Mouse (Mus musculus) gastrocnemius, adult 8-10 months (tissue): ENCODE measurements around the gene Henmt1. TPM values are rescaled to one million over a fixed set of nuclear protein-coding genes. Genes with fewer than 3 reads are reported as not detected.

Experiments used
- DNase-seq, 2 experiments: peaks; one replicate each; pipeline ENCODE4 v3.0.0; 2022; ENCODE audit warnings: low spot score in 2 of 2
- total RNA-seq, 4 experiments: library from RNA; stranded (reverse); gene quantifications; 2 replicates each; pipeline ENCODE4 v1.2.4; 2022

Gene Henmt1
- not detected for total RNA-seq

DNA sequence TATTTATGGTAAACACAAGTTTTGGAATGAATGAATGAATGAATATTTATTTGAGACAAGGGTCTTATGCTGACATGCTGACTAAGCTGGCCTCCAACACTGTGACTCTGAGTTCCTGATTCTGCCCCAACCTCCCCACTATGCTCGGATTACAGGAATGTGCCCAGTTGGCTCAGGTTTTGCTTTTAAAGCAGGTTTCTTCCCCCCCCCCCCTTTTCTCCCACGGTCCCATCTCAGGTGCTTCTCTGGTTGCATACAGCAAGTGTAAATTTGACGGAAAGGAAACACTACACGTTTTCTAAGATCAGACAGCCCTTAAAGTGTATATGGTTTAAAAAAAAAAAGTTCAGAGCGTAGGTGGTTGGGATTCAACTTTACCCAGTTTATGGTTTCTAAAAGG is at the start of gene Henmt1:
TSS of gene Henmt1 (plus strand) at position 301 of the 400 bp plus-strand sequence.
- no peak for DNase-seq

DNA sequence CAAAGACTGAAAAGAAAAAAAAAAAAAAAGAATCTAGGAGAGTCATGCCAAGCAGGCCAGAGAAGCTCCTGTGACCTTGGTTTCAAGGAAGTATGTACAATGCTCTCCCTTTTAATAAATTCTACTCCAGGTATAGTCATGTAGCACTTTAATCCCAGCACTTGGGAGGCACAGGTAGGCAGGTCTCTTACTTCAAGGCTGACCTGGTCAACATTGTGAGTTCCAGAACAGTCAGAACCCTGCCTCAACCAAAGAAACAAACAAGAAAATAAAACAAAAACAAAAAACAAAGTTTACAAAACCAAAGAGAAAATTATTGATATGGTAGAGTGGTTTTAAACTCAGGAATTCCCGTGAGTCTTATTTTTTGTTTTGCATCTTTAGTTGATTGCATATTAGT is 49.8 kb upstream of the Henmt1 start, which contains the start of gene Fndc7:
TSS of gene Fndc7 (minus strand) at position 101 of the 400 bp plus-strand sequence.
- no peak for DNase-seq

DNA sequence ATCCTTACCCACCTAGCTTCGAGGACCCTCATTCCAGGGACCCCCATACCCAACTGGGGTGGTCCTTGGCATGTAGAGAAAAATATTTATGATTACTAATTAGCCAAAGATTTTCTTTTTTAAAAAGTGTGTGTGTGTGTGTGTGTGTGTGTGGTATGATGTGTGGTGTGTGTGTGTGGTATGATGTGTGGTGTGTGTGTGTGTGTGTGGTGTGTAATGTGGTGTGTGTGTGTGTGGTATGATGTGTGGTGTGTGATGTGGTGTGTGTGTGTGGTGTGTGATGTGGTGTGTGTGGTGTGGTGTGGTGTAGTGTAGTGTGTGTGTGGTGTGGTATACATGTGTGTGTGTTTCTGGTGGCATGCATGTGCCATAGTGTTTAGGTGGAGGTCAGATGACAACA is 47.6 kb upstream of the Henmt1 start:
- DNase-seq, result no peak

DNA sequence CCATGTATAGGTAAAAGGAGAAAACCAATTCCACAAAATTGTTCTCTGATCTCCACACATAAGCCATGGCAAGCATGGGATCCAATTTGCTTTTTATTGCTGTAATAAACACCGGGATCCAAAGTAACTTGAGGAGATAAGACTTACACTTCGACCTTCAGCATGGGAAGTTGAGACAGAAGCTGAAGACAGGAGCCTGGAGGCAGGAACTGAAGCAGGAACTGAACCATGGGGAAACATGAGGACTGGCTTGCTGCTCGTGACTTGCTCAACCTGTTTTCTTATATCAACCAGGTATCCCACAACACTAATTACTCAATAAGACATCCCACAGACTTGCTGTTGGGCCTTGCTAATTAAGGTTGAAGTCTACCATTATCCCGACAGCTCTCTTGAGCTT is 46.8 kb upstream of the Henmt1 start:
- no peak for DNase-seq

DNA sequence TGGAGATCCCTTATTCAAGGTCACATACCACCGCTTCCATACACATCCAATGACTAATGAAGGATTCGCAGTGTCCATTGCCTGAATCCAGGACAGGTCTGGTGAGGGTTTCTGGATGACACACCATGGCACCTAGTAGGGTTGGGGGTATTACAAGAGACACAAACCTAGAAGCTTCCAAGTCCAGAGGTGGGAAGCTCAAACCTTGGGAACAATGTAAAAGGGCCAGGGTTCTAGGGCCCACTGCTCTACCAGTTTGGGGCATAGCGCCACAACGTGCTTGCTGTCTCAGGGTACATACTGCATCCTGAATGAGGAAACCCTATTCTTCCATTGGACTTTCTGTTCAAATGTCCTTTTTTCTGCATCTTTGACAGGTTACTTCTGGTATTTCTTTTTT is 41.0 kb upstream of the Henmt1 start:
- no peak for DNase-seq

DNA sequence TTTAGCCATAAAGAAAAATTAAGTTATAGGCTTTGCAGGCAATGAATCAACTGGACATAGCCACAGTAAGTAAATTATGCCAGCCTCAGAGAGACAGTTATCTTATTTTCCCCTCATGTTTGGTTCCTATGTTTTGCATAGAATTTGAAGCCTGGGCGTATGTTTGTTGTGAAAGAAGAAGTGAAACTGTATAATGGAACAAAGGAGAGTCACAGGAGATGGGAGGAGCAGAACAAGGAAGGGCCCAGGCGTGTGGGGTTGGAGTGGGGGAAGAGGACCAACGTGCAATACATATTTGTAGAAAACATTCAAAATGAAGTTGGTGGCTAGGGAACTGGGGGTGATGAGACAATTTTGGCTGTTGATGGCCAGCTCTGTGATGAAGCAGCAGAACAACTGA is 39.5 kb upstream of the Henmt1 start:
- DNase-seq, result no peak

DNA sequence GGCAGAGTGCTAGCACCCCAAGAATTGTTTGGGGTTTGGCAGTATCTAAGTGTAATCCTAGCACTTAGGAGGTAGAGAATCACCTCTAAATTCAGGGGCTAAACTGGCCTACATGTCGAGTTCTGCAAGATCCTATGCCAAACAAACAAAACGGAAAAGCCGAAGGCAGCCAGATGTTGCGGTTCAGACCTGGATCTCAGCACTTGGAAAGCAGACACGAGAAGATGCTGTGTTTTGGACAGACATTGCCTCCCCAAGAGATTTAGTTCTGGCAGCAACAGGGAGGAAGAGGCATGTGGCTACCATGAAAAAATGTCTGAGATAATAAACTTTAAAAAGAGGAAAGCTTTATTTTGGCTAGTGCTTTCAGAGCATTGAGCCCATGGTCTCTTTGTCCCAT is 39.0 kb upstream of the Henmt1 start:
- no peak for DNase-seq

DNA sequence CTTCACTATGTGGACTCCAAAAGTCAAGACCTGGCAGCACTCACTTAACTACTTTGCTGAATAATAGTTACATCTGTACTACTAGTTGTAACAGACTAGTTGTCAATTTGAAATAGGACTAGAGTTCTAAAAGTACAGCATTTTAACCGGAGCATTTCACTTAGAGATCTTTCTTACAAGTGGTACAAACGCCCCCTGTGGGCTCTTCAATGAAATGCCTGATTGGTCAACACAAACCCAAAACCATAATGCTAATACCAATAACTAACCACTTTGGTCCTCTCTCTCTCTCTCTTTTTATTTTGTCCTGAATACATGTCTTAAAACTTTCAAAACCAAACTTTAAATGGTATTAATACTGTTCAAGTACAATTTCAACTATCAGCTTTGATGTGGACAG is 37.6 kb upstream of the Henmt1 start:
- no peak for DNase-seq

DNA sequence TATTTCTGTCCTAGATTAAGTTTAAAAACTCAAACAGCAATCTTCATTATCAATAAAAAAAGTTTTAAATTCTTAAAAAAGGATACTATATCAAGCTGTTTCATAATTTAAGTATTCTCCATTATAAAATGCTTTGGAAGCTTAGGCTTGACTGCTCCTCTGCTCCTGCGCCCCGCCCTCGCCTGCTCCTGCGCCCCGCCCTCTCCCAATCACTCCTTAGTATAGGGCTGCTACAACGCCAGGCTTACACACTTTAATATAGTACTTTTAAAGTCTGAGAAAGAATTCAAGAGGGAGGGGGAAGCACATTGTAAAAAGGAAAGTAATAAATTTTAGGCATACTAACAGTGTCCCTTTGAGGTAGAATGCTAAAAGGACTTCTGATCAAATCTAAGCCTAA is 36.7 kb upstream of the Henmt1 start:
- DNase-seq, result no peak

DNA sequence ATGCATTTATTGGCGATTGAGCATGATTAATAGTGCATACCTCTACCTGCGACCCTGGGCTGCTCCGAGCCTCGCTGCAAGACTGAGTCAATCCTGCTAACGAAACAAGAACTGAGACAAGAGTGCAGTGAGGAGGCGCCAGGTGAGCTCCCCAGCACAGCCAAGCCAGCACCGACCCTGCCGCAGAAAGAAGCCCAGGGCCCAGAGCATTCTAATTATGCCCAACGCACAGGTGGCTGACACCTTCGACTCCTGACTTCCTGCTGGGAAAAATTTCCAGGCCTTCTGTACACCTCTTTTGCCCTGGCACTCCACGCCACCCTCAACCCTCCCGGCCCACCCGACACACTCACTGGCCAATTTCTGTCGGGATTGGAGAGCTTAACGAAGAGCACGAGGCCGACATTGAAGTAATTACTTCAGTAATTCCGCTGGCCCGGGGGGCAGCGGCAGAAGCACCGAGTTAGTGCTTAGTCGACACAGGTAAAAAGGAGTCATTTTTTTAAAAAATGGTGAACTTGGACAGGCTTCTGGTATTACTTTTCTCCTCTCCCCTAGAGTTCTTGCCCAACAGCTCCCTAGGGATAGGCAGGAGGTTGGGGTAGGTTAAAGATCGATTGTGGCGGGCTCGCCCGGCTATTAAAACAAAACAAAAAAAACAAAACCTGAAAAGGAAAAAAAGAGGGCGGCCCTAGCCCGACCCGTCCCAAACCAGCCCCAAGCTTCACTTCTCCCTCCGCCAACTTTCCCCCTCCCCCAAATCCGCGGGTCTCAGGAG is 29.2 kb upstream of the Henmt1 start:
- no peak for DNase-seq

DNA sequence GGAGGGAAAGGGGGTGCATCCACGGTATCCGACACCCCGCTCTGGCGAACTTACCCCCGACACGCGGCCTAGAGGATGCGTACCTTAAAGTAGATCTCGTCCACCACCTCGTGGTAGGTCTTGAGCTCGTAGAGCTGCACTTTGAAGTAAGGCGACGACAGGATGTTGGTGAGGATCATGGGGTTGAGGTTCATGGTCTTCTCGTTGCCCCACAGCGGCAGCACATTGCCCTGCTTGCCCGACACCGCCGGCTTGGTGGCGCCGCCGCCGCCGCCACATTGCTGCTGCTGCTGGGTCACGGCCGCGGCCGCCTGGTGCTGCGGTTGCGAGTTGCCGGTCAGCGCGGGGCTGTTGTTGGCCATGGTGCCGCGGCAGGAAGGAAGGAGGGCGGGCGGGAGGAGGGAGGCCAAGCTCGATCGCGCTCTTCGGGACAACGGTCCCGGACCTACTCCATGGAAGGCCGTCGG is 28.6 kb upstream of the Henmt1 start:
- peak; percentile 5 to 19 for DNase-seq

DNA sequence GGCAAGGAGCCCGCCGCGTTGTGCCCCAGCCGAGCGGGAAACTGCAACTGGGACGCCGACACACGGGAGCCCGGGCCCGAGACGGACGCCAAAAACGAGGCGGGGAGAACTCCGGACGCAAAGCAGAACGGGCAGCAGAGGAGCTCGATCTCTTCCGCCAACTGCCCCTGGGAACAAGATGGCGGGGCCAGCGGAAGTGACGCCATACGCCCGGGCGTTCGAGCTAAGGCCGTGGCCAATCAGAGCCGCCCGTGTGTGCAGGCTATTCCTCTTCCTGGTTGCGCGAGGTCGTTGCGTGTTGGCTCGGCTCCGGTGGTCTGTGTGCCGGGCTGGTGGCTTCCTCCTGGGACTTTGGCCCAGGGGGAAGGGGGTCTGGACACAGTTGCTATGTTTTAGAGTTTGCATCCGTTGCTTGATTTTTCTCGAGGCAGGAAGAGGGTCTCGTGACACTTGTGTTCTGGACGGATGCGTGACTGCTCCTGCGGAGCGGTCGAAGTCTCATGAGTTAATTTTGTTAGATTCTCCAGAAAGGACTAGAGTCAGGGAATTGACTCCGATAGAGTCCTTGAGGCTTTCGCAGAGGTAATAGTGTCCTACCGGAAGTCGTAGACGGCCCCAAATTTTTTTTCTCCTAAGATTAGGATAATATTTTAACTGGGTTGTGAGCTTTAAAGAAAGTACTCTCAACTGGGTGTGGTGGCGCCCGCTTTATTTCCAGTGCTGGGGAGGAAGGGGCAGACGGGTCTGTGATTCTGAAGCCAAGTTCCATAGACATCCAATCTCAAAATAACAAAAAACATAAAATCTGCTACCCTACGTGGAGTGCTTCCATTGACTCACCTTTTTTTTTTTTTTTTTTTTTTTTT is 27.9 kb upstream of the Henmt1 start, which contains the start of gene Prpf38b:
TSS of gene Prpf38b (minus strand) at position 180 of the 866 bp plus-strand sequence.
- DNase-seq, result peak; percentile 86 to 92

DNA sequence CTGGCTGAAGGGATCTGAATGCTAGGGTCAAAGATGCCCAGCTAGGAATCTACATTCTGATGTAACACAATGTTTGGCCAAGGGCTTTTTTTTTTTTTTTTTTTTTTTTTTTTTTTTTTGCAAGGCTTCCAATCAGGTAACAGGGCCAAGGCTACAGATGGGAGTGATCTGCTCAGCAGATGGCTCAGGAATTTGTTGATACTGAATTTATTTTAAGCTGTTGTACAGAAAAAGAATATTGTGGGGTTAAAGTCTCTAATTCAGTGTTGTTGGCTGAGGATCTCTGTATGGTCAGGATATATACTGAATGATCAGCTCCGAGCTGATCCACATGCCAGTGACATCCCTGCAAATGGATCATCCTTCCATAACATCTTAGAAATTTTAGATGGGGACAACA is 23.7 kb upstream of the Henmt1 start:
- no peak for DNase-seq

DNA sequence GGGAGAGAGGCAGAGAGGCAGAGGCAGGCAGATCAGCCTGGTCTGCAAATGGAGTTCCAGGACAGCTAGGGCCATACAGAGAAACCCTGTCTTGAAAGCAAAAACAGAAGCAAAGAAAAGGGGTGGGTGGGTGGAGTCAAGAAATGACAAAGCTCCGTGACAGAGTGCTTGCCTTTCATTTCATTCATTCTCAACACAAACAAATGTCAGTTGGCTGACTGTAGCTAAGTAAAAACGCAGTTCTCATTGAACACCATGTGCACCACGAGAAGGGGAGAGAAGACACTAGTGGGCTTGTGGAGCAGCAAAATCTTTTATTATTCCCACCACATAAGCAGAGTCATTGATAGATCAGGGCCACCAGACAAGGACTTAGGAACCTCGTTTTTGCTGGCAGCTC is 22.8 kb upstream of the Henmt1 start:
- DNase-seq, result no peak

DNA sequence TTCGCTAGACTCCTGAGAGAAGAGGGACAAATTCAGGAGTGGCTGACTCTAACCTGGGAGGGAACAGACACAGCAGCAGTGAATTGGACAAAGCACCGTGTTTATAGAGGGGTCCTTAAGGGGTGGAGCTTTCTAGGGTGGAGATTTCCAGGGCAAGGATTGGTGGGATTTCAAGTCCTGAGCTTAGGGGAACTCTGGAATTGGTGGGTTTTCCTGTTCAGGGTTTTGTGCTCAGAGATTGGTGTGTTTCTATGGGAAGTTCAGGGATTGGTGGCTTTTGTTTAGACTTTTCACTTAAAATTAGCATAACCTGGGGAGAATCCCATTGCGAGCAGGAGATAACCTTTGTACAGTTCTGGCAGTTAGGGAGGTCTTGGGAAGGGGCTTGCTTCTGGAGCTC is 21.7 kb upstream of the Henmt1 start:
- DNase-seq, result no peak

DNA sequence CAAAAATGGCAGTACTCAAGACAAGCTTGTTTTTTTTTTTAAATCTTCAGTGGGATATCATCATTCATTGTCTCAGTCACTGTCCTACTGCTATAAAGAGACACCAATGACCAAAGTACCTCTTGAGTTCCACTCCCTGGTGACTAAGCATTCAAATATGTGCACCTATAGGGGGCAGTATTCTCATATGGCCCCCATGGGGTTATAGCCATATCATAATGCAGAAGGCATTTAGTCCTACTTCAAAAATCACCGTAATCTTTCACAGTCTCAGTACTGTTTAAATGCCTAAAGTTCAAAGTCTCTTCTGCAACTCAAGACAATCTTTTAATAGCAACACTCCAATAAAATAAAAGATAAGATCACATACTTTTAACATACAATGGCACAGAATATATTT is 20.8 kb upstream of the Henmt1 start:
- no peak for DNase-seq

DNA sequence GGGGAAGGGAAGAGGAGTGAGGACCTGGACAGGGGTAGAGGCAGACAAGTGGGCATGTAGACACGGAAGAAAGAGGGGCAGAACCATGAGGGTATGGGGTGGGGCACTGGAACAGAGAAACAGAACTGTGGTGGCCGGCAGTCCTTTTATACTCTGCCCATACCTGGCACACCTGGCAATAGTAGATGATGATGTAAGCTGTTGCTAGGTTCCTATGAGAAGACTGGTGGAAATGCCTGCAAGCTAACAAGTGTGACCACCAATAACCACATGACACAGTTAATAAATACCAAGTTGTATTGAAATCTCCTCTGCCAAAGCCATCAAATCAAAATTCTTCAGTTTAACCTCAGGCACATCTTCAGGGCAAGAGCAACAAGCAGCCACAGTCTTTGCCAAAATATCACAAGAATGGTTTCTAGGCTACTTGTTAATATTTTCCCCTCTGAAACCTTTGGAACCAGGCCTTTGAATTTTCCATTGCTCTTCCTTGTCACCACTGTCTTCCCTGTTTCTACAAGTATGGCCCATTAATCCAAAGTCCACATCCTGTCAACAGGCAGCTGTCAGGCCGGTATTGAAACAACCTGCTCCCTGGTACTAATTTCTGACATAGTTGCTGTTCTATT is 19.1 kb upstream of the Henmt1 start:
- DNase-seq, result no peak

DNA sequence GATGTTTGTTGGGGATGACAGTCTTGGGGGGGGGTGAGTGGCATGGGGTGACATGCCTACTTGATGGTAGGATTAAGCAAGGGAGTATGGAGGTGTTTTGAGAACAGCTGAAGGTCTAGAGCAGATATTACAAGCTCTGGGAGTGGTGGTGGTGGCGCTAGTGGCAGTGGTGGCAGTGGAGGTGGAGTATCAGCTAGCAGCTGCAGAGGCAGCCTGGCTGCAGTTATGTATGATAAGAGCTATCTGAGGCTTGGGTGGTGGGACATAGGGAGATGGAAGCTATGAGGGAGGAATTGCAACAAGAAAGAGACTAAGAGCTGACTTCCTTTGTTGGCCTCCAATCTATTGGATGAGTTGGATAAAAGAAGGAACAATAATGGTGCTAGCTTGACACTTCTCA is 17.9 kb upstream of the Henmt1 start:
- no peak for DNase-seq

DNA sequence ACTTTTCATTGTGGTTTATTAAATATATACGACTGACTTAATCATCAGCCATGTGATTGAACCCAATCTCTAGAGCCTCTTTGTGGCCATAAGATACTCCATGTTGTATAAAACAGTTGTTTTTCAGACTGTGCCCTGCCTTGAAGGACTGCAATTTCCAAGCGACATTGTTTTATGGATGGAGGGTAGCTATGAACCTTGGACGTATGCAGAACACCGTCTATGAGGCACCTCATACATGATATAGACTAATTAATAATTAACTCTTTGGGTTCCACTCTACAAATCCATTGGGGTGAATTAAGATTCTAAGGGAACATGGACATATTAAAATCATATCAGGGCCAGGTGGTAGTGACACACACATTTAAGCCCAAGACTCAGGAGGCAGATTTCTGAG is 14.0 kb upstream of the Henmt1 start:
- no peak for DNase-seq

DNA sequence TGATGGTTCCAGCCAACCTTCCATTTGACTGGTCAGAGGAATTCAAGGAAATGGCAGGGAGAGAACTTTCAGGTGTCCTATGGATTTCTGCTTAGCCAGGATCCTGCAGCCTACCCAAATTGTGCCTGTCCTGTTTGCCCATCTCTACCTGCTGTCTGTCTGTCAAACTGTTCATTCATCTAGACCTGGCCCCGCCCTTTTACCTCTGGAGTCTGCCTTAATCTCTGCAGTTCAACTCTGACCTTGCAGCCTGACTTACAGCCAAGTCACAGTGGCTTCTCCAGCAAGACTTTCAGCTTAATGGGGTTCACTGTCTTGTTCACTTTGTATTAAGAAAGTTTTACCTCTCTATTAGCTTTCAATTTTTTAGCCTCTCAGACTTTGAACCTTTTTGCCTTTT is 13.4 kb upstream of the Henmt1 start:
- no peak for DNase-seq

DNA sequence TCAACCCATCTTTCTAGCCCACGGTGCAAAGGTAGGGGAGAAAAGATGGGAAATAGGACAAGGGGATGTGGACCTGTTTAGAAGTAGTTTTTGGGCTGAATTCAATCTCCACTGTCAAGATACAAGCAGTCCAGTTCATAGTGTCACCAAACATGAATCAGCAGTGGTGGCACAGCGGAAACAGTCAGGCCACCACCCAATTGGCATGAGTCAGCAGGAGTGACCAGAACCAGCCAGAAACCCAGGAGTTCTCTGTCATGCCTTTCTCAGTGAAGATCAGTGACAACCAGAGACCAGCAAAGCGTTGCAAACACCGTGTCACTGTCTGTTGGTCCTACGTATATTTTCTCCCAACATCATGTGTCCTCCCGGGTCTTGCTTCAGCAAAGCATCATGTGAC is 6.1 kb upstream of the Henmt1 start:
- no peak for DNase-seq

DNA sequence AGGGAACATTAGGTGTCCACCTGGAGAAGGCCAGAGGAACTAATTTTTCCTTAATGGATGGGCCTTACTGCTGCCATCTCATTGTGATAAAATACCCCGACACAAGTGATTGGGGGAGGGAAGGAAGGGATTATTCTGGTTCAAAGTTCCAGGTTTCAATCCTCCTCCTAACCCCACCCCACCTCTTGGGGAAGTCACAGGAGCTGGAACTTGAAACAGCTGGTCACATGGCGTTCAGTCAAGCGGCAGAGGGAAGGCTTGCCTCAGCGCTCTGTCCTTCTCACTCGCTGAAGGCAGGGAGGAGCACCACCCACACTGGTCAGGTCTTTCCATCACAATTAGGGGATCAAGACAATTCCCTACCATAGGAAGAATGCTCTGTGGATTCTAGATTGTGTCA is 982 bp upstream of the Henmt1 start:
- no peak for DNase-seq
